Mouse (Mus musculus) CH12.LX (cell line): ENCODE data around the gene Acad11.

ENCODE experiments used
- CHD2 ChIP-seq: IDR thresholded peaks from 2 replicates; pipeline ENCODE4 v1.6.1; 2011; ENCODE audit warnings: low read length, improper control_type of control experiment
- CTCF ChIP-seq, 2 experiments: IDR thresholded peaks in 1 of 2; conservative IDR thresholded peaks in 1 of 2; 2 replicates each; pipeline ENCODE4 v1.5.1; 2011 to 2012; ENCODE audit warnings: low read depth in 2 of 2, low read length in 2 of 2, improper control_type of control experiment in 1 of 2, inconsistent platforms in 1 of 2, mild to moderate bottlenecking in 1 of 2, moderate library complexity in 1 of 2
- EP300 ChIP-seq: IDR thresholded peaks from 2 replicates; pipeline ENCODE4 v1.6.1; 2011; ENCODE audit warnings: low read length, improper control_type of control experiment
- IRF4 ChIP-seq: IDR thresholded peaks from 2 replicates; pipeline ENCODE4 v1.6.1; 2014; ENCODE audit warnings: low read depth, mild to moderate bottlenecking, inconsistent platforms, low read length, improper control_type of control experiment
- MAZ ChIP-seq: IDR thresholded peaks from 2 replicates; pipeline ENCODE4 v1.6.1; 2012; ENCODE audit warnings: low read depth, mild to moderate bottlenecking, inconsistent platforms, low read length, improper control_type of control experiment, moderate library complexity
- MEF2A ChIP-seq: IDR thresholded peaks from 2 replicates; pipeline ENCODE4 v1.6.1; 2014; ENCODE audit warnings: low read depth, mild to moderate bottlenecking, inconsistent platforms, low read length, improper control_type of control experiment, borderline replicate concordance
- MYC ChIP-seq: IDR thresholded peaks from 2 replicates; pipeline ENCODE4 v1.6.1; 2011; ENCODE audit warnings: low read depth, mild to moderate bottlenecking, improper control_type of control experiment, low read length
- NRF1 ChIP-seq: IDR thresholded peaks from 2 replicates; pipeline ENCODE4 v1.6.1; 2014; ENCODE audit warnings: low read depth, mild to moderate bottlenecking, inconsistent platforms, low read length, improper control_type of control experiment, moderate library complexity
- POLR2A ChIP-seq: IDR thresholded peaks from 2 replicates; pipeline ENCODE4 v1.6.1; 2011; ENCODE audit warnings: low read depth, mild to moderate bottlenecking, improper control_type of control experiment, low read length
- TCF12 ChIP-seq: IDR thresholded peaks from 2 replicates; pipeline ENCODE4 v1.6.1; 2014; ENCODE audit warnings: low read depth, mild to moderate bottlenecking, inconsistent platforms, low read length, improper control_type of control experiment
- UBTF ChIP-seq: IDR thresholded peaks from 2 replicates; pipeline ENCODE4 v1.6.1; 2012; ENCODE audit warnings: low read depth, mild to moderate bottlenecking, inconsistent platforms, low read length, improper control_type of control experiment, moderate library complexity
- USF1 ChIP-seq: IDR thresholded peaks from 2 replicates; pipeline ENCODE4 v1.6.1; 2014; ENCODE audit warnings: low read depth, mild to moderate bottlenecking, inconsistent platforms, low read length, improper control_type of control experiment
- USF2 ChIP-seq: conservative IDR thresholded peaks from 2 replicates; pipeline ENCODE4 v1.6.1; 2011; ENCODE audit warnings: low read depth, low read length, improper control_type of control experiment
- ZKSCAN1 ChIP-seq: IDR thresholded peaks from 2 replicates; pipeline ENCODE4 v1.6.1; 2012; ENCODE audit warnings: low read depth, inconsistent platforms, low read length, improper control_type of control experiment, borderline replicate concordance

- TF ChIP-seq CTCF (conservative IDR thresholded peaks at IDR 0.05 in 1 of 2, IDR thresholded peaks at IDR 0.05 in 1 of 2; ENCODE audit: low read depth in 2 of 2, low read length in 2 of 2): no peak
- no peak for TF ChIP-seq EP300
- no peak for TF ChIP-seq POLR2A
- TF ChIP-seq IRF4: no peak
- no peak for TF ChIP-seq USF1
- TF ChIP-seq TCF12: no peak
- TF ChIP-seq USF2: no peak
- TF ChIP-seq ZKSCAN1: no peak
- no peak for TF ChIP-seq CHD2
- no peak for TF ChIP-seq NRF1
- TF ChIP-seq UBTF: no peak
- no peak for TF ChIP-seq MYC
- no peak for TF ChIP-seq MEF2A
- no peak for TF ChIP-seq MAZ
Observed at GRCm38 (mm10) chr9:104123622-104124021, 60.4 kb downstream of the Acad11 start.
